Comparison of ENCODE assay signal across 9 mouse cellular contexts in genomic region chr3:128546416-128547327, GRCm38 (mm10).
A peak's percentile ranks its signal among the peaks of the same experiment; 100 is the strongest.
DNase-seq lines count a peak whose midpoint lies in the region; ATAC-seq and TF ChIP-seq lines count a peak whose summit lies in the region.
"Had no signal": no experiment of that assay in that cellular context is flagged by ENCODE, and none has a peak within 500 bp of the region (broad histone marks: within the 10 kb centered on the region; RNA-seq: fewer than 3 reads in every experiment).

No protein-coding gene starts in this region.

- peak; percentile 90 for ATAC-seq in lung, embryonic 16.5 days (ENCODE audit: low read depth)
- peak; percentile 86 for ATAC-seq in embryonic facial prominence, embryonic 15.5 days (ENCODE audit: insufficient number of reproducible peaks, low FRiP score, low TSS enrichment, low read depth)
- ATAC-seq in midbrain, postnatal 0 days (ENCODE audit: low FRiP score) = peak; percentile 66

- H3K27ac ChIP-seq in lung, embryonic 16.5 days (ENCODE audit: low read length) = no peak overlapping the region
- H3K27ac ChIP-seq in embryonic facial prominence, embryonic 15.5 days (replicated peaks) = peak overlapping the region; percentile 68
- no peak overlapping the region for H3K27ac ChIP-seq in midbrain, postnatal 0 days (ENCODE audit: low read depth, low read length)
- H3K27ac ChIP-seq: limb, embryonic 12.5 days had no signal

- no peaks in the 10 kb centered on the region for H3K27me3 ChIP-seq in lung, embryonic 16.5 days (ENCODE audit: control insufficient read depth, insufficient read depth, low read depth, low read length)
- no peaks in the 10 kb centered on the region for H3K27me3 ChIP-seq in embryonic facial prominence, embryonic 15.5 days
- no peaks in the 10 kb centered on the region for H3K27me3 ChIP-seq in midbrain, postnatal 0 days (ENCODE audit: insufficient read depth, low read length)
- H3K27me3 ChIP-seq: limb, embryonic 12.5 days had no signal

- H3K4me1 ChIP-seq in lung, embryonic 16.5 days (replicated peaks; ENCODE audit: control insufficient read depth, insufficient read depth, low read length) = peaks cover 3% of the 10 kb centered on the region; the same call in 1 of the 2 replicates
- H3K4me1 ChIP-seq in embryonic facial prominence, embryonic 15.5 days = peaks cover 11% of the 10 kb centered on the region; the same call in 1 of the 2 replicates
- H3K4me1 ChIP-seq in midbrain, postnatal 0 days (ENCODE audit: insufficient read depth, low read length) = no peaks in the 10 kb centered on the region
- H3K4me1 ChIP-seq: limb, embryonic 12.5 days had no signal

- H3K4me2 ChIP-seq in lung, embryonic 16.5 days (ENCODE audit: low read depth, low read length) = no peak overlapping the region
- H3K4me2 ChIP-seq in embryonic facial prominence, embryonic 15.5 days (replicated peaks) = no peak overlapping the region
- H3K4me2 ChIP-seq in midbrain, postnatal 0 days (ENCODE audit: low read depth, low read length, poor library complexity, severe bottlenecking) = no peak overlapping the region
- H3K4me2 ChIP-seq: limb, embryonic 12.5 days had no signal

- no peak for DNase-seq in lung, postnatal 25 days (ENCODE audit: low spot score)
- DNase-seq in heart, adult 9 months (ENCODE audit: low spot score in 2 of 2) = peak; percentile 29 to 64
- peak; percentile 63 for DNase-seq in left cerebral cortex, adult 11 months (ENCODE audit: low spot score)
- peak; percentile 95 for DNase-seq in midbrain, postnatal 0 days (ENCODE audit: low spot score)
- DNase-seq in thymus, postnatal 25 days = no peak
- DNase-seq in kidney, adult 9 months = no peak

- TF ChIP-seq CTCF in midbrain, postnatal 0 days (IDR thresholded peaks at IDR 0.05) = no peak

- 34% methylated on average over 9 of the region's 9 CpGs for WGBS in lung, embryonic 16.5 days
- WGBS in embryonic facial prominence, embryonic 15.5 days = 24% methylated on average over 9 of the region's 9 CpGs
- WGBS in midbrain, postnatal 0 days = 38% methylated on average over 9 of the region's 9 CpGs

- no peak overlapping the region for H3K9ac ChIP-seq in lung, embryonic 16.5 days (ENCODE audit: low read length)
- no peak overlapping the region for H3K9ac ChIP-seq in embryonic facial prominence, embryonic 15.5 days
- H3K9ac ChIP-seq in midbrain, postnatal 0 days (replicated peaks; ENCODE audit: low read length, poor library complexity, severe bottlenecking) = no peak overlapping the region
- H3K9ac ChIP-seq: limb, embryonic 12.5 days had no signal

- no peak overlapping the region for H3K4me3 ChIP-seq in lung, embryonic 16.5 days (ENCODE audit: low read length)
- no peak overlapping the region for H3K4me3 ChIP-seq in embryonic facial prominence, embryonic 15.5 days (replicated peaks)
- no peak overlapping the region for H3K4me3 ChIP-seq in midbrain, postnatal 0 days (ENCODE audit: low read depth, low read length)
- H3K4me3 ChIP-seq: limb, embryonic 12.5 days had no signal

- no peaks in the 10 kb centered on the region for H3K36me3 ChIP-seq in lung, embryonic 16.5 days (ENCODE audit: control insufficient read depth, insufficient read depth, low read length)
- no peaks in the 10 kb centered on the region for H3K36me3 ChIP-seq in embryonic facial prominence, embryonic 15.5 days
- H3K36me3 ChIP-seq in midbrain, postnatal 0 days (ENCODE audit: insufficient read depth, low read length) = no peaks in the 10 kb centered on the region
- H3K36me3 ChIP-seq: limb, embryonic 12.5 days had no signal

- H3K9me3 ChIP-seq in lung, embryonic 16.5 days (ENCODE audit: control insufficient read depth, low read length) = no peaks in the 10 kb centered on the region
- H3K9me3 ChIP-seq in embryonic facial prominence, embryonic 15.5 days (replicated peaks) = no peaks in the 10 kb centered on the region
- no peaks in the 10 kb centered on the region for H3K9me3 ChIP-seq in midbrain, postnatal 0 days (ENCODE audit: low read length)
- H3K9me3 ChIP-seq: limb, embryonic 12.5 days had no signal

Comparison
In these comparisons a context has a peak if more than half of its experiments do, and no peak if none do; other contexts are left out.
1. DNase-seq: peak in heart, adult 9 months (2 of 2), left cerebral cortex, adult 11 months (single experiment) and midbrain, postnatal 0 days (single experiment); none in lung, postnatal 25 days (single experiment), thymus, postnatal 25 days (single experiment) and kidney, adult 9 months (single experiment).
2. Peak in every context shown above with its lines, with median percentiles within 50 percentile points of each other: ATAC-seq.